Mouse (Mus musculus) bone marrow, adult 2 months (tissue): Measurements from ENCODE around the gene Hhipl1.

Experiments used
- CTCF ChIP-seq: fragments of 200-500 bp; IDR thresholded peaks from 2 replicates; pipeline ENCODE4 v1.5.1; 2011; ENCODE audit warnings: low read length, control low read depth; ENCODE audit not compliant: control insufficient read depth, insufficient read depth
- POLR2A ChIP-seq: fragments of 200-500 bp; IDR thresholded peaks from 2 replicates; pipeline ENCODE4 v1.6.1; 2011; ENCODE audit warnings: low read depth, mild to moderate bottlenecking, control low read depth, low read length, borderline replicate concordance; ENCODE audit not compliant: control insufficient read depth

GRCm38 (mm10) chr12:108288127-108288880 lies 17.8 kb upstream of the Hhipl1 start:
- TF ChIP-seq CTCF: no peak
- TF ChIP-seq POLR2A: no peak
